Mouse (Mus musculus) heart, adult 2 months (tissue): ENCODE results near the gene Ahcy.

Source experiments
- CTCF ChIP-seq: fragments of 200-600 bp; IDR thresholded peaks from 2 replicates; pipeline ENCODE4 v1.8.1; 2022; ENCODE audit warnings: antibody characterized with exemption, mild to moderate bottlenecking, moderate library complexity
- EP300 ChIP-seq: fragments of 200-500 bp; IDR thresholded peaks from 2 replicates; pipeline ENCODE4 v1.6.1; 2011; ENCODE audit warnings: low read depth, low read length, control low read depth; ENCODE audit not compliant: insufficient read depth
- POLR2A ChIP-seq: fragments of 200-500 bp; IDR thresholded peaks from 2 replicates; pipeline ENCODE4 v1.6.1; 2011; ENCODE audit warnings: mild to moderate bottlenecking, low read depth, low read length, control low read depth; ENCODE audit not compliant: insufficient read depth

GRCm38 (mm10) chr2:155115216-155115830 is 41.0 kb upstream of the Ahcy start:
- TF ChIP-seq CTCF: no peak
- TF ChIP-seq POLR2A: no peak
- TF ChIP-seq EP300: no peak
